Mouse (Mus musculus): ENCODE measurements at regions not wholly inside any gene's neighbourhood (a gene's known extent, or its start where the extent isn't known, plus 50 kb on each side); places are given as distances from the start of the nearest gene placed in this dataset.

DNA sequence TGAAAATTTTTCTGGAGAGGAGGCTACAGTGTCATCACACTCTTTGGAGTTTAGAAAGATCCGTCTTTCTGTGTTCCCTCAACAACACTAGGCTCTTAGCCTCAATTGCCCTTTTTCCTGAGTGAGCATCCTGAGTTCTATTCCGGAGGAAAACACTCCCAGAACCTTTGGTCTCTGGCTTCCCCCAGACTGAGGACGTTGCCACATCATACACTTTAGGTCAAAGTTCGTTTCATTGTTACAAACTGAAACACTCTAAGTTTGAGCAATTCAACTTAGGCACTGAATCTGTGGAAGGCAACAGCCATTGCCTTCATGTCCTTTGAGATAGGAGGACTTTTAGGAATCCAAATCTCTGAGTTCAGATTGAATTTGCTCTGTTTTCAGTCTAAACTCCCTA is 85.0 kb downstream of the Arl4a start:
- no peak for DNase-seq (ENCODE audit: low spot score)

DNA sequence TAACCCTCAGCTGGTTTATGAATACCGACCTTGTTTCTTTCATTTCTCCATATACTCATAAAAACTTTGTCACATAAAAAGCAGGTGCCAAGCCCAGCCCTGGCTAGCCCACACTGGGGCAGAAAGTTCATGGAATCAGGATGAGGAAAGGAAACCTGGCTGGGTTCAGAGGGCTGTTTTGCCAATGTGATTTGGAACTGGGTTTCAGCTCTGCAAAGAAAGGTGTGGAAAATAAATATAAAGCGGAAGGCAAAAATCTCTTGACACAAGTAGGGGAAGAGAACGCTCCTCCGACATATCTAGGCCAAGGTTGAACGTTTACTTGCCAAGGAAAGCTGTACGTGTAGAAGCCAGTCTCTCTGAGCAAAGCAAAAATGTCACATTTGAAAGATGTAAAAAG is 85.9 kb downstream of the Arl4a start:
- no peak for DNase-seq (ENCODE audit: low spot score)

- no peak for DNase-seq (ENCODE audit: low spot score)
Measured at GRCm38 (mm10) chr12:39950270-39950801, 87.5 kb downstream of the Arl4a start.

DNA sequence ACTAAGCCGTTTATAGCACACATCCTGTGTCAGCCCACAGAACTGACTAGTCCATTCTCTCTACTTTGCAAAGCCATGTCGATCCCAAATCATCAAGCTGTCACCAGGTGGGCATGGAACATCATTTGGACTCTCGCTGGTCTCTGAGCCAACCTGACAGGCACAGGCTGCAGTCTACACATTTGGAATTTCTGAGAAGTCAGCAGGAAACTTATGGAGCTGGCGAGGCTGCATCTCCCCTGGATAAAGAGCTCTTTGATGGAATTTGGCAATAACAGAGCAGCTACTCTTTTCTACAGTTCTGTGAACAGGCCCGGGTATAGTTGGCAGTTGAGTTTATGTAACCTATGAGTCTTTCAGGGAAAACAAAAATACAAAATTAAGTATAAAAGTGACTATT is 94.9 kb downstream of the Arl4a start:
- no peak for DNase-seq (ENCODE audit: low spot score)

GRCm38 (mm10) chr12:39941162-39941561 is 96.7 kb downstream of the Arl4a start:
- DNase-seq (ENCODE audit: low spot score), result no peak

DNA sequence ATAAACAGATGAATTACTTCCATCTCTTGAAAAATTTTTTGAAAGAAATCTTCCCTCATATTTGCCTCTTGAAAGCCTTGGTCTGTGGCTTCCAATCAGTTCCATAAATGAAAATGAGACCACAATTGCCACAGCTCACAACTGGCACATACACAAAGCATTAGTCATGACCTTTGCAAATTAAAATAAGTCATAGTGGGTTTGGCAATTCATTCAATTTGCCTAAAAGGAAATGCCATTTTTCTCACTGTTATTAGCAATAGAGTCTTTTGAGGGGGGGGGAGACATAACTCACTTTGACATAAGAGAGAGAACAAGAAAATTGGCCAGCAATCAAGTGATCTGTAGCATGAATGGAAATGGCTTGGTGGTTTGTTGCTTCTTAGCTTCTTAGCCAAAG is 98.8 kb downstream of the Arl4a start:
- no peak for DNase-seq (ENCODE audit: low spot score)

DNA sequence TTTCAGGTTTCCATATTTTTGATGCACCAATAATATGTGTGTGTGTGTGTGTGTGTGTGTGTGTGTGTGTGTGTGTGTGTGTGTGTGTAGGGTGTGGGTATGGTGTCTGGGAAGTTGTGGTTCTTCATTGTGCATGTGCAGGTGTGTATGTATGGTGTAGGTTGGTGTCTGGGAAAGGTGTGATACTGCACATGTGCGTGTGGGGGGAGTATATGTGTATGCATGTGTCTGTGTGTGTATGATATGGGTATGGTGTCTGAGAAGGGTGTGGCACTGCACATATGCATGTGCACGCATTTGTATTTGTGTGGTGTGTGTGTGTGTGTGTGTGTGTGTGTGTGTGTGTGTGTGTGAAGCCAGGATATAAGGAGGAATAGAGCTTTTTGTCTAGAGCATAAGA is 99.6 kb downstream of the Arl4a start:
- no peak for DNase-seq (ENCODE audit: low spot score)

GRCm38 (mm10) chr12:39936331-39936730 is 101.5 kb downstream of the Arl4a start:
- DNase-seq (ENCODE audit: low spot score), result no peak

GRCm38 (mm10) chr12:39935775-39936174 is 102.0 kb downstream of the Arl4a start:
- no peak for DNase-seq (ENCODE audit: low spot score)

- DNase-seq (ENCODE audit: low spot score), result no peak
Measured at GRCm38 (mm10) chr12:39934877-39935276, 102.9 kb downstream of the Arl4a start.

GRCm38 (mm10) chr12:39931251-39931650 is 106.6 kb downstream of the Arl4a start:
- DNase-seq (ENCODE audit: low spot score), result no peak

DNA sequence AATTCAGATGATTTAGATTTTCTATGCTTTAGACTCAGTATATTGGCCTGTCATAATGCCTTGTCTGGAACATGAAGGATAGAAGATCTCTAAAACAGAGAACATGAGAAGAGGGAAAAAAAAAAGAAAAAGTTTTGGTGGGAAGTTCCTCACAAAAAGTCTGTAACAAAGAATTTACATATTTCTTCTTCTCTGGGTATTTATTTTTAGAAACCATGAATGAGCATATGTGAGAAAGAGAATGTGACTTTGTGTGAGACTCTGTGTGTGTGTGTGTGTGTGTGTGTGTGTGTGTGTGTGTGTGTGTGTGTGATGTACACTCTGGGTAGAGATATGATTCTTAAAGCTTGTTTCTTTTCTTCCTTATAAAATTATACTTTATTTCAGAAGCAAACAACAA is 109.9 kb downstream of the Arl4a start:
- DNase-seq (ENCODE audit: low spot score), result no peak

- no peak for DNase-seq (ENCODE audit: low spot score)
Measured at GRCm38 (mm10) chr12:39927014-39927413, 110.8 kb downstream of the Arl4a start.

DNA sequence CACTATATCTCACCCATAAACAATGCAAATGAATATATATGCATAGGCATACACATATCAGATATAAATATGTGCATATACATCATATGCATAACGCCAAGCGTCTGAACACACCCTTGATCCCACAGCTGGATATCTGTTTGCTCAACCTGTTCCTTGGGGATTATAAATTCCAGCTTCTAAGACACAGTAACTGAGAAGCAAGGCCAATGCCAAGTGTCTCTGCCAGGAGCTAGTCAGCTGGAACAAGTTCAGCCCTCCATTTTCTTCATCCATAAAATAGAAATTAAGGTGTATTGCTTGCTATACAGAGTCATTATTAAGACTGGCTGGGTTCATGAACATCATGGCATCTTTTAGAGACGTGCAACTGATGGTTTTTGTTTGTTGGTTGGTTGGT is 116.3 kb downstream of the Arl4a start:
- no peak for DNase-seq (ENCODE audit: low spot score)

DNA sequence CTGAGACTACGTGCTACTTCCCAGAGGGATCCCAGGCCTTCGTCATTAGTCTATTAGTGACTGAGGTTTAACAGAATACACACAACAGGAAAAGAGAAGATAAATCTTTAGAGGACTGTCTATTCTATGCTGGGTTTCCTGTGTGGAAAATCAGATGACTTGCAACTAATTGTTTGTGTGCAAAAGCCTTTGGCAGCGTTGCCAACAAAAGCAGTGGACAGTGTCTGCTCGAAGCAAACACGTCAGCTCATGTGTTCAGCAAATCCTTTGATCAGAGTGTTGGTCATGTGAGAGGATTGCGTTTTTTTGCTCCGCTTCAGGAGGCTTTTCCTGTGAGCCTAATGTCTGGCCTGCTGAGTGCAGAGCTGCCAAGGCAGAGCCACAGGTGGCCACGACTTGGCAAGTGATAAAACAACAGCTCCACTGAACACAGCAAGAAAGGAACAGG is 117.3 kb downstream of the Arl4a start:
- DNase-seq (ENCODE audit: low spot score), result no peak

DNA sequence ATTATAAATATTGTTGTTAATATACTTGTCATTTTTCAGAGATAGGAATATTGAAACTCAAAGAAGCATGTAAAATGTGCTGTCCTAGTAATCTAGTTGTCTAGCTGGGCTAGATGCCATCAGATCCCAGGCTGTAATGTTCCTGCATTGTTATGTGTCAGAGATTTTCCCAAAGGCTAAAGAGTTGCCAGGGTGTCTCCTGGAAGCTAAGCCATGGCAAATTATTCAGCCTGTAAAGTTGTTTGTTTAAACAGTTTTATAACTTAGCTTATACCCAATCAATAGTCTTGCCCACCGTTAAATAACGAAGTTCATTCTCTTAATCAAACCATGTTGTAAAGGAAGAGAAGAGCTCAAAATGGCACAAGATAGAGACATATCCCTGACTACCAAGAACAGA is 117.9 kb downstream of the Arl4a start:
- no peak for DNase-seq (ENCODE audit: low spot score)

DNA sequence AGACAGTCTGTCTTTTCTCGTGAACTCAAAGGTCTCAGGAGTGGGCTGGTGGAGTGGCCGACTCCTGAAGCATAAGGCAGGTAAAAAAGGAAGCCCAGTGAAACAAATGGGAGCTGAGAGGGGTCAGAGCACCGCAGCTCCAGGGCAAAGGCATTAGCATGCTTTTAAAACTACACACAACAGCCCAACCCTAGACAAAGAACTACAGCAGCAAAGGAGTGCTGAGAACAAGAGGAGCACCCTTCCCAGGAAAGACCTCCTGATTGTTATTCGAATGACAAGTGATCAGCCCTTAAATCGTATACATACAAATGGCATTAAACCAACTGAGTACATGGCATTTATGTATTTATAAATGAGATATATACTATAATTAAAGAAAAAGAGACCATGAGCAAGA is 149.3 kb downstream of the Arl4a start:
- DNase-seq (ENCODE audit: low spot score), result no peak

- DNase-seq (ENCODE audit: low spot score), result no peak
Measured at GRCm38 (mm10) chr12:39885366-39885765, 152.5 kb downstream of the Arl4a start.

DNA sequence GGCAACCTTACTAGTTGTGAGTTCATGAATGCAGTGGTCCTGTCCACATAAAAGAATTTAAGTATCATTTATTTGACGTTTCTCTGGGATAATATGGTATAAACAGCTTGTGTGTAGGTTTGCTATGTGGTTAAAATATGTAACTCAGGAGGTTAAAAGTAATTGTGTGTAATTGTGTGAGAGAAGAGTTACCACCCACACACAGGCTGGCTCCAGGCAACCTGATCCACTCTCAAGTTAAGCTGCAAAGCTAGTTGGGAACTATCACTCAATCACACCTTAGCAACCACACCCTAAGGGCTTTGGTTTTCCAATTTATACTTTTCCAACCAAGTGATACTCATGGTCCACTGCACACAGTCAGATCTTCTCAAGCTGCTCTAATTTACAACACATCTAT is 157.5 kb downstream of the Arl4a start:
- no peak for DNase-seq (ENCODE audit: low spot score)

- no peak for DNase-seq (ENCODE audit: low spot score)
Measured at GRCm38 (mm10) chr12:39873917-39874316, 163.9 kb downstream of the Arl4a start.

GRCm38 (mm10) chr12:39861797-39862196 is 176.0 kb downstream of the Arl4a start:
- DNase-seq (ENCODE audit: low spot score), result no peak

- DNase-seq (ENCODE audit: low spot score), result no peak
Measured at GRCm38 (mm10) chr12:39851610-39852009, 186.2 kb downstream of the Arl4a start.

DNA sequence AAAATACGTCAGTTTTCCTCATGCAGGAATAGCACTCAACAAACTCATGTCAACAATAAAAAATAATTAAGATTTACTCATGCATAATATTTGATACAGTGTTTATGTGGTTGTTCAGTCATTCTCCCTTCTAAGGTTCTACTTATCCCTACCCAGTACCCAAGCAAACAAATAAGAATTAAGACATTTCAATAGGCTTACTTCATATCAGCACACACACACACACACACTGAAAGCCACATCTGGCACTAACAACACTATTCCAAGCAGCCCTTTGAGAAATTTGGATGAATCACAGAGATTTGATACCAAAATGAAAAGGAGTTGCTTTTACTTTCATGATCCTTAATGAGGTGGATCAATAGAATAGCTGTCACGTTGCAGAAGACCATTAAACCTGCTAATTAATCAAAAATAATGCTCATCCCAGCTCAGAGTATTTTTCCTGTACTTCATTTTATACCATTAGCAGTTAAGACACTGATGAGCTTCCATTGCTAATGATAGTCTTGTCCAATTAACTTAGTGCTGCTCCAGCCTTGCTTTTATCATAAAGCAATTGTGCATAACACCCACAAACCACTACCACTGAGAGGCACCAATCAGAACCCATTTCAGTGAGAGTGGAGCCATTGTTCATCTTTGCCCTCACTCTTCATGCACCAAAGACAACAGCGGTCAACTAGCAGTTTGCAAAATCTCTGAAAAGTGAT is 188.3 kb downstream of the Arl4a start:
- DNase-seq (ENCODE audit: low spot score), result no peak

DNA sequence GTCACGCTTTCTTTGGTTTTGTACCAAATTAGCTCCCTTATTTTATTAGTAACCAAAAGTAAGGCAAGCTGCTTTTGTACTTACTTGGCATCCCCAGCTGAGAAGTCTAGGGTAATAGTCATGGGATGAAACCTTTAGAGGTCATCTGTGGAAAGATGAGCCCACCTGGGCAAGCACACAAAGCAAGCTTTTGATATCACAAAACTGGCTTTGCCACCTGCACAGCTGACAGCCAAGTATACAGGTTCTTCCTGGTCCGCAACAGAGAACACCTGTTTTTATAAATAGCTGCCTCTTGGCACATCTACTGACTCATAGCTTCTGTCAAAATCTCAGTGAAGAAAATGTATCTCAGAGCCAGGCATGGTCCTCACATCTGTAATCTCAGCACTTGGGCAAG is 197.2 kb downstream of the Arl4a start:
- DNase-seq (ENCODE audit: low spot score), result no peak
